Mouse (Mus musculus): ENCODE data around the gene Ostc.

DNA sequence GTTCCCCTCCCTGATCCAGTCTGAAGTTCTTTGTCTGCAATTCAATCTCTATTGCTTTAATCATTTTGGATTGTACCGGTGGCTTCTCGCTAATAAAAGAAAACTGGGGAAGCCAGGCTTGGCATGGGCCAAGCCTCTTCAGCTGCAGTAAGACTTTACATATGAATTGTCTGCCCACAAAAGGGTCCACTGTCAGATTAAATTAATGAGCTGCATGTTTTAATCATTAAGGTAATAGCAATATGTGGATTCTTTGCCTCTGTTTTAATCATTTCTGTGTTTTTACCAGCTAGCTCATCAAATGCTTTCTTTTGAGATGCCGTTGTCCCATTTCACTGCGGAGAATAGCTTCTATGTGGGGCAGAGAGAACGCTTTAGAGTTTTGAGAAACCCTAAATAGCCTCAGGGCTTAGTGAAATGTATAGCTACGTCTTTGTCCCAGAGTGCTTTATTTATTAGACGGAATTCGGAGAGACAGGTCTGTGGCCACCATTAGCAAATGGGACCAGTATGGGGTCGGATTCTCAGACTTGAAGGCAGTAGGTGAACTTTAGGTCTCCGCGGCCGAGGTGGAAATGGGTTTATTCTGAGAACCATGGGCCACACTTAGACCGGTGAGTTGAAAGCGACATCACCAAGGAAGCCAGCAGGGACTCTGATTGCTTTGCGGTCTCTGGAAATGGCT is 49.1 kb upstream of the Ostc start:
- TF ChIP-seq CTCF (IDR thresholded peaks at IDR 0.05) (no peak), EP300 (IDR thresholded peaks at IDR 0.05) (no peak)

Measured in lung, postnatal 0 days (tissue).